Mouse (Mus musculus): ENCODE measurements around the gene Wipf1.
A peak's percentile ranks its signal among the peaks of the same experiment; 100 is the strongest.
"Not testable (repeated sequence)": the region's sequence is repeated elsewhere in the genome, so short reads cannot be mapped to it uniquely, and the experiment has no call there.

Wipf1 gene

GRCm38 (mm10) chr2:73506337-73506736 is 23.2 kb downstream of the Wipf1 start:
- DNase-seq = not testable (repeated sequence)

GRCm38 (mm10) chr2:73502863-73503429 is 26.6 kb downstream of the Wipf1 start:
- no peak for DNase-seq

- no peak for DNase-seq
Observed at GRCm38 (mm10) chr2:73500864-73501263, 28.7 kb downstream of the Wipf1 start.

GRCm38 (mm10) chr2:73498322-73498721 is 31.2 kb downstream of the Wipf1 start:
- DNase-seq = no peak

GRCm38 (mm10) chr2:73497572-73497971 is 32.0 kb downstream of the Wipf1 start:
- no peak for DNase-seq

- DNase-seq = no peak
Observed at GRCm38 (mm10) chr2:73496944-73497343, 32.6 kb downstream of the Wipf1 start.

- DNase-seq = no peak
Observed at GRCm38 (mm10) chr2:73496329-73496685, 33.2 kb downstream of the Wipf1 start.

GRCm38 (mm10) chr2:73495617-73496328 is 33.8 kb downstream of the Wipf1 start:
- DNase-seq = peak; percentile 68

- DNase-seq = no peak
Observed at GRCm38 (mm10) chr2:73493517-73493916, 36.0 kb downstream of the Wipf1 start.

GRCm38 (mm10) chr2:73491442-73492241 is 37.9 kb downstream of the Wipf1 start:
- DNase-seq = peak; percentile 91

- no peak for DNase-seq
Observed at GRCm38 (mm10) chr2:73490466-73490865, 39.1 kb downstream of the Wipf1 start.

GRCm38 (mm10) chr2:73486120-73486601 is 43.4 kb downstream of the Wipf1 start:
- peak; percentile 73 for DNase-seq

GRCm38 (mm10) chr2:73485236-73486119 is 44.1 kb downstream of the Wipf1 start:
- DNase-seq = peak; percentile 68

GRCm38 (mm10) chr2:73484561-73485235 is 44.8 kb downstream of the Wipf1 start:
- peak; percentile 44 for DNase-seq

- no peak for DNase-seq
Observed at GRCm38 (mm10) chr2:73478805-73479204, 50.7 kb downstream of the Wipf1 start.

- no peak for DNase-seq
Observed at GRCm38 (mm10) chr2:73477501-73477900, 52.0 kb downstream of the Wipf1 start.

- no peak for DNase-seq
Observed at GRCm38 (mm10) chr2:73475519-73475918, 54.0 kb downstream of the Wipf1 start.

GRCm38 (mm10) chr2:73472130-73472529 is 57.4 kb downstream of the Wipf1 start:
- peak; percentile 75 for DNase-seq

- peak; percentile 52 for DNase-seq
Observed at GRCm38 (mm10) chr2:73470146-73470630, 59.3 kb downstream of the Wipf1 start.

- DNase-seq = no peak
Observed at GRCm38 (mm10) chr2:73469552-73469951, 60.0 kb downstream of the Wipf1 start.

GRCm38 (mm10) chr2:73468993-73469392 is 60.5 kb downstream of the Wipf1 start:
- no peak for DNase-seq
